Mouse (Mus musculus) hindbrain, postnatal 0 days (tissue): ENCODE measurements around the gene Prkar2a. TPM values are rescaled to one million over a fixed set of nuclear protein-coding genes. Genes with fewer than 3 reads are reported as not detected.

ENCODE experiments used
- ATAC-seq: fragments of 200-750 bp; cut with Nextera tagmentation; 2 replicates; pipeline ENCODE4 v1.8.0; 2017; ENCODE audit warnings: mild to moderate bottlenecking, moderate TSS enrichment, moderate library complexity
- DNase-seq: peaks from one replicate; pipeline ENCODE4 v3.0.0-alpha.2; 2015; ENCODE audit warnings: low spot score
- H3K27ac ChIP-seq: fragments of 300-500 bp; sonication (generic); 2 replicates; pipeline ENCODE4 v1.5.1; 2014; ENCODE audit warnings: mild to moderate bottlenecking
- H3K27me3 ChIP-seq: fragments of 300-500 bp; sonication (generic); 2 replicates; pipeline ENCODE4 v1.6.1; 2014; ENCODE audit warnings: low read length, mixed read lengths; ENCODE audit not compliant: insufficient read depth
- H3K36me3 ChIP-seq: fragments of 300-500 bp; sonication (generic); 2 replicates; pipeline ENCODE4 v1.6.1; 2014; ENCODE audit warnings: low read length, mixed read lengths; ENCODE audit not compliant: insufficient read depth
- H3K4me1 ChIP-seq: fragments of 300-500 bp; sonication (generic); 2 replicates; pipeline ENCODE4 v1.6.1; 2014; ENCODE audit warnings: antibody characterized with exemption, low read length, mixed read lengths; ENCODE audit not compliant: insufficient read depth
- H3K4me2 ChIP-seq: fragments of 300-500 bp; sonication (generic); 2 replicates; pipeline ENCODE4 v1.6.1; 2014; ENCODE audit warnings: low read depth, mild to moderate bottlenecking, low read length, moderate library complexity, mixed read lengths
- H3K4me3 ChIP-seq: fragments of 300-500 bp; sonication (generic); 2 replicates; pipeline ENCODE4 v1.5.1; 2014; ENCODE audit warnings: low read length
- H3K9ac ChIP-seq: fragments of 300-500 bp; sonication (generic); replicated peaks from 2 replicates; pipeline ENCODE4 v1.6.1; 2014; ENCODE audit warnings: mild to moderate bottlenecking, low read length, moderate library complexity, mixed read lengths
- H3K9me3 ChIP-seq: fragments of 300-500 bp; sonication (generic); 2 replicates; pipeline ENCODE4 v1.6.1; 2016; ENCODE audit warnings: low read length, mixed read lengths
- CTCF ChIP-seq: IDR thresholded peaks from 2 replicates; pipeline ENCODE4 v1.5.1; 2016; ENCODE audit warnings: antibody characterized with exemption, control low read depth, low read depth
- WGBS: fragments of 180-500 bp; shearing (Covaris S2); extraction: QIAGEN DNeasy Blood & Tissue Kit; methylation state at CpG from one replicate; pipeline ENCODE4 v1.1.7; 2014; 5-methylcytosine and 5-hydroxymethylcytosine counted together
- polyA plus RNA-seq: library from polyadenylated mRNA; unstranded; fragments of >200 nt; fragmentation: Nextera tagmentation; extraction: Ambion mirVana; gene quantifications from 2 replicates; pipeline ENCODE4 v1.2.1, GENCODE M21; 2015
- total RNA-seq: library from RNA; depleted of rRNA; stranded (reverse); fragments of >200 nt; gene quantifications from 2 replicates; pipeline ENCODE4 v1.2.3, GENCODE M21; 2014

Gene Prkar2a
- total and polyA plus RNA-seq, 2 experiments from 2014 or later = 43.9 to 87.3 TPM

DNA sequence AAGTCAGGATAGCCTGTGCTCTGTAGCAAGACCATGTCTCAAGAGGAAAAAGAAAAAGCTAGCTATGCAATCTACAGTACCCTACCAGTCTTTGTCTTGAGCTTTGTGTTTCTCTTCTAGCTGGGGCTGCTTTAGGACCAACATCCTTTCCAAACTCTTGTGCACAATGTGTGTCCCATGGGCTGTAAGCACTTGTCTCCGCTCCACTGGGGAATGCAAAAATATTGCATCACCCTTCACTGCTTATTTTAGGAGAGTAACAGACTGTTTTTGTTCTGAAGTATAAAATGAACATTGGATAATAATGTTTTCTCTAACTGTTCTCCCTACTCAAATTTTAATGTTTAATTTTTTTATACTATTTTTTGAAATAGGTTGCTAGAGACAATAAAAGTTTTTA lies 97.4 kb downstream of the Prkar2a start:
- no peaks in the 10 kb centered on the region for H3K36me3 ChIP-seq
- H3K9me3 ChIP-seq = no peaks in the 10 kb centered on the region
- 63% methylated on average over 1 of the region's 1 CpGs for WGBS
- H3K4me3 ChIP-seq = peak overlapping the region; percentile 81
- DNase-seq (no peak), ATAC-seq (no peak)
- no peak overlapping the region for H3K27ac ChIP-seq
- no peak for TF ChIP-seq CTCF
- peak overlapping the region; percentile 67 for H3K4me2 ChIP-seq
- no peaks in the 10 kb centered on the region for H3K27me3 ChIP-seq
- H3K9ac ChIP-seq = 0 out of 2 replicates have a peak overlapping the region, but pooled peaks have one; percentile 28
- H3K4me1 ChIP-seq = peaks cover 50% of the 10 kb centered on the region

GRCm38 (mm10) chr9:108787080-108787479 lies 98.0 kb downstream of the Prkar2a start:
- ATAC-seq = no peak
- Histone ChIP-seq H3K4me3 (no peak overlapping the region), H3K4me2 (peak overlapping the region; percentile 67), H3K4me1 (peaks cover 50% of the 10 kb centered on the region), H3K27ac (no peak overlapping the region), H3K27me3 (no peaks in the 10 kb centered on the region), H3K9me3 (no peaks in the 10 kb centered on the region), H3K9ac (no peak overlapping the region), H3K36me3 (no peaks in the 10 kb centered on the region)
- no peak for DNase-seq
- TF ChIP-seq CTCF = no peak
- 84% methylated on average over 2 of the region's 2 CpGs for WGBS

GRCm38 (mm10) chr9:108788713-108789112 lies 99.6 kb downstream of the Prkar2a start:
- H3K27me3 ChIP-seq = no peaks in the 10 kb centered on the region
- H3K36me3 ChIP-seq = no peaks in the 10 kb centered on the region
- H3K4me3 ChIP-seq = no peak overlapping the region
- peaks cover 49% of the 10 kb centered on the region for H3K4me1 ChIP-seq
- H3K27ac ChIP-seq = no peak overlapping the region
- H3K9ac ChIP-seq = no peak overlapping the region
- DNase-seq = no peak
- ATAC-seq = no peak
- H3K4me2 ChIP-seq = peak overlapping the region; percentile 11; the same call in 1 of the 2 replicates
- H3K9me3 ChIP-seq = no peaks in the 10 kb centered on the region
- WGBS = 72% methylated on average over 3 of the region's 3 CpGs
- no peak for TF ChIP-seq CTCF

GRCm38 (mm10) chr9:108792307-108792706 lies 103.2 kb downstream of the Prkar2a start:
- peaks cover 35% of the 10 kb centered on the region for H3K4me1 ChIP-seq
- TF ChIP-seq CTCF = no peak
- H3K9ac ChIP-seq = no peak overlapping the region
- 80% methylated on average over 1 of the region's 1 CpGs for WGBS
- peak overlapping the region; percentile 12; the same call in 1 of the 2 replicates for H3K27ac ChIP-seq
- no peak overlapping the region for H3K4me3 ChIP-seq
- H3K27me3 ChIP-seq = no peaks in the 10 kb centered on the region
- ATAC-seq (no peak), DNase-seq (no peak)
- peaks cover 8% of the 10 kb centered on the region; the same call in 1 of the 2 replicates for H3K36me3 ChIP-seq
- no peak overlapping the region for H3K4me2 ChIP-seq
- H3K9me3 ChIP-seq = no peaks in the 10 kb centered on the region

DNA sequence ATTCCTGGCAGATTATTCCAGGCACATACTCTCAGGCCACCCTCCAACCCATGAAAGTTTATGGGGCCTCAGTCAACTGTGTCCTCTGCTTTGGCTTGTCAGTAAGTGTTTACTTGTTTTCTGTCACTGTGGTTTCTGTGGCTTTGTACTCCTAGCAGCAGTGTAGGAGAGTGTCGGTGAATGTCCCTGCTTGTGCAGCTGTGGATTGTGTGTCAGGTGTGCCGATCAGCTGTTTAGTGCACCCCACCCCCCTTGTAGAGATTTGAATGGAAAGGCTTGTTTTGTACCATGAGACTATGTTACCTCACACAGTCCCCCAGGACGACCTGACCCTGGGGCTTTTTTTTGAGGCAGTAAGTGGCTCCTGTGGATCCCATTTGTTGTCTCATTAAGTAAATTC lies 103.6 kb downstream of the Prkar2a start:
- DNase-seq (no peak), ATAC-seq (peak; percentile 34; the same call in 1 of the 2 replicates)
- Histone ChIP-seq H3K9me3 (no peaks in the 10 kb centered on the region), H3K4me3 (no peak overlapping the region), H3K27me3 (no peaks in the 10 kb centered on the region), H3K36me3 (peaks cover 12% of the 10 kb centered on the region), H3K9ac (no peak overlapping the region), H3K27ac (peak overlapping the region; percentile 12; the same call in 1 of the 2 replicates), H3K4me1 (peaks cover 31% of the 10 kb centered on the region), H3K4me2 (no peak overlapping the region)
- TF ChIP-seq CTCF = no peak
- 33% methylated on average over 3 of the region's 3 CpGs for WGBS

DNA sequence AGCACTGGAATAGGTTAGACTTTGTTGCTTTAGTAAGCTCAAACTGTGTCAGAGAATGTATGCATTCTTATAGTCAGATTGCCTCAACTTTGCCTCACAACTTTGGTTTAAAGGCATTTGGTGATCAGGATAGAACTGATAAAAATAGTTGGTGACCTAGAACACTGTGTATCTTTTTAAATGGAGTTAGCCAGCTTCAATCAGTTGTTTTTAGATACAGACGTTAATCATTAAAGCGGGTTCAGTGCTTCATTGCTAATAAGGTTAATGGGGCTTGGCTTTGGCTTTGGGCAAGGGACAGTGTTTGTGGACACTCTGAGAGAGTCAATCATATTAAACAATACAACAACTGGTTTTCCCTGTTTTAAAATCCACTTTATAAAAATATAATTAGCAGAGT lies 106.2 kb downstream of the Prkar2a start:
- Histone ChIP-seq H3K4me3 (no peak overlapping the region), H3K27me3 (no peaks in the 10 kb centered on the region), H3K9me3 (no peaks in the 10 kb centered on the region), H3K9ac (no peak overlapping the region), H3K4me2 (no peak overlapping the region), H3K4me1 (peaks cover 16% of the 10 kb centered on the region), H3K27ac (no peak overlapping the region; the same call in 1 of the 2 replicates), H3K36me3 (peaks cover 28% of the 10 kb centered on the region)
- 42% methylated on average over 2 of the region's 2 CpGs for WGBS
- no peak for TF ChIP-seq CTCF
- DNase-seq (no peak), ATAC-seq (no peak)

GRCm38 (mm10) chr9:108795762-108796161 lies 106.6 kb downstream of the Prkar2a start:
- Histone ChIP-seq H3K9ac (no peak overlapping the region), H3K4me2 (peak overlapping the region; percentile 2; the same call in 1 of the 2 replicates), H3K27ac (peak overlapping the region; percentile 59), H3K27me3 (no peaks in the 10 kb centered on the region), H3K4me1 (peaks cover 14% of the 10 kb centered on the region; the same call in 1 of the 2 replicates), H3K9me3 (no peaks in the 10 kb centered on the region), H3K36me3 (peaks cover 28% of the 10 kb centered on the region), H3K4me3 (no peak overlapping the region)
- DNase-seq (no peak), ATAC-seq (no peak)
- no peak for TF ChIP-seq CTCF
- 29% methylated on average over 11 of the region's 11 CpGs for WGBS
